Mouse (Mus musculus) lung, embryonic 15.5 days (tissue): ENCODE measurements around the gene Cds2. TPM values are rescaled to one million over a fixed set of nuclear protein-coding genes. Genes with fewer than 3 reads are reported as not detected.
"Not testable (repeated sequence)": the region's sequence is repeated elsewhere in the genome, so short reads cannot be mapped to it uniquely, and the experiment has no call there.

Experiments used
- ATAC-seq: fragments of 200-750 bp; cut with Nextera tagmentation; 2 replicates; pipeline ENCODE4 v1.8.0; 2017; ENCODE audit warnings: moderate number of reproducible peaks, borderline replicate concordance; ENCODE audit not compliant: low FRiP score, low TSS enrichment; ENCODE audit errors: extremely low read depth
- H3K27ac ChIP-seq: fragments of 300-500 bp; sonication (generic); 2 replicates; pipeline ENCODE4 v1.5.1; 2015; ENCODE audit warnings: moderate library complexity, mild to moderate bottlenecking, inconsistent platforms
- H3K27me3 ChIP-seq: fragments of 300-500 bp; sonication (generic); 2 replicates; pipeline ENCODE4 v1.6.1; 2015; ENCODE audit warnings: inconsistent platforms
- H3K36me3 ChIP-seq: fragments of 300-500 bp; sonication (generic); 2 replicates; pipeline ENCODE4 v1.6.1; 2015; ENCODE audit warnings: inconsistent platforms
- H3K4me1 ChIP-seq: fragments of 300-500 bp; sonication (generic); 2 replicates; pipeline ENCODE4 v1.6.1; 2015; ENCODE audit warnings: inconsistent platforms
- H3K4me2 ChIP-seq: fragments of 300-500 bp; sonication (generic); 2 replicates; pipeline ENCODE4 v1.6.1; 2015; ENCODE audit warnings: inconsistent platforms, mild to moderate bottlenecking, moderate library complexity
- H3K4me3 ChIP-seq: fragments of 300-500 bp; sonication (generic); 2 replicates; pipeline ENCODE4 v1.5.1; 2015; ENCODE audit warnings: mild to moderate bottlenecking, inconsistent platforms
- H3K9ac ChIP-seq: fragments of 300-500 bp; sonication (generic); 2 replicates; pipeline ENCODE4 v1.6.1; 2015; ENCODE audit warnings: inconsistent platforms
- H3K9me3 ChIP-seq: fragments of 300-500 bp; sonication (generic); 2 replicates; pipeline ENCODE4 v1.6.1; 2016; ENCODE audit warnings: inconsistent platforms
- WGBS: fragments of 180-500 bp; shearing (Covaris S2); methylation state at CpG from one replicate; pipeline ENCODE4 v1.1.7; 2015; 5-methylcytosine and 5-hydroxymethylcytosine counted together
- polyA plus RNA-seq: library from polyadenylated mRNA; unstranded; fragments of >200 nt; fragmentation: Nextera tagmentation; extraction: Ambion mirVana; gene quantifications from 2 replicates; pipeline ENCODE4 v1.2.1, GENCODE M21; 2015

The Cds2 gene
- 24.4 and 24.6 TPM in 2 replicates for polyA plus RNA-seq

DNA sequence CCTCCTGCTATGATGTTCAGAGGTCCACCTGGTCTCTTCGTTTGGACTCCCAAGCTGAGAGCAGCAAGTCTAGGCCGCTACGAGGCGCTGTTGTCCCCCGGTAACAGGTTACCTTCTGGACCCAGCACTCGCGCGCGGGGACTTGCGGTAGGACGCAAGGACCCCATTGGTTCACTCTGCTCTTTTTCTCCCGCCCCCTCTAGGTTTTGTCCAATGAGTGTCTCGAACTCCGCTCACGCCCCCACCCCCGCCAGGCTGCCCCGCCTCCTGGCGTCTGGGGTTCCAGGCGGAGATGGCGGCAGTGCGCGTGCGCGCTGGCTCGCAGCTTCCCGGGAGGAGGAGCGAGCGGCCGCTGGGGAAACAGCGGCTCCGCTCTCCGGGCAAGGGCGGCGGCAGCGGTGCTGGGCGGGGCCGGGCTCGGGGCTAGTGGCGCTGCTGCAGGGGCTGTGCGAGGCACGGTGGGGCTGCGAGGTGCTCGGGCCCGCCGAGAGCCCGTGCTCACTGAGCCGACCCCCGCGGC lies at the start of gene Cds2:
Cds2 (plus strand) TSS at position 270 of the 520 bp plus-strand sequence.
- WGBS, result 2% methylated on average over 27 of the region's 49 CpGs
- Histone ChIP-seq H3K9ac (peak within 1 kb of the TSS; percentile 97), H3K4me3 (peak within 1 kb of the TSS; percentile 98), H3K4me2 (peak within 1 kb of the TSS; percentile 73), H3K4me1 (peaks cover 15% of the 10 kb centered on the region), H3K36me3 (no peaks in the 10 kb centered on the region), H3K27ac (peak within 1 kb of the TSS; percentile 77), H3K9me3 (no peaks in the 10 kb centered on the region), H3K27me3 (no peaks in the 10 kb centered on the region)
- ATAC-seq, result peak; percentile 100

GRCm38 (mm10) chr2:132221611-132222073 lies 41.3 kb upstream of the Cds2 start:
- H3K27me3 ChIP-seq, result no peaks in the 10 kb centered on the region
- no peak overlapping the region for H3K4me3 ChIP-seq
- no peak overlapping the region for H3K27ac ChIP-seq
- H3K36me3 ChIP-seq, result no peaks in the 10 kb centered on the region
- no peak overlapping the region for H3K9ac ChIP-seq
- 34% methylated on average over 11 of the region's 11 CpGs for WGBS
- H3K4me1 ChIP-seq, result peaks cover 2% of the 10 kb centered on the region; the same call in 1 of the 2 replicates
- no peak overlapping the region for H3K4me2 ChIP-seq
- no peak for ATAC-seq
- H3K9me3 ChIP-seq, result no peaks in the 10 kb centered on the region

- H3K9ac ChIP-seq, result no peak overlapping the region
- no peaks in the 10 kb centered on the region for H3K9me3 ChIP-seq
- no peak for ATAC-seq
- no peaks in the 10 kb centered on the region for H3K27me3 ChIP-seq
- no peak overlapping the region for H3K4me2 ChIP-seq
- 77% methylated on average over 4 of the region's 4 CpGs for WGBS
- no peak overlapping the region for H3K4me3 ChIP-seq
- peaks cover 2% of the 10 kb centered on the region; the same call in 1 of the 2 replicates for H3K4me1 ChIP-seq
- H3K36me3 ChIP-seq, result no peaks in the 10 kb centered on the region
- H3K27ac ChIP-seq, result no peak overlapping the region
Measured at GRCm38 (mm10) chr2:132224359-132224758, 38.6 kb upstream of the Cds2 start.

DNA sequence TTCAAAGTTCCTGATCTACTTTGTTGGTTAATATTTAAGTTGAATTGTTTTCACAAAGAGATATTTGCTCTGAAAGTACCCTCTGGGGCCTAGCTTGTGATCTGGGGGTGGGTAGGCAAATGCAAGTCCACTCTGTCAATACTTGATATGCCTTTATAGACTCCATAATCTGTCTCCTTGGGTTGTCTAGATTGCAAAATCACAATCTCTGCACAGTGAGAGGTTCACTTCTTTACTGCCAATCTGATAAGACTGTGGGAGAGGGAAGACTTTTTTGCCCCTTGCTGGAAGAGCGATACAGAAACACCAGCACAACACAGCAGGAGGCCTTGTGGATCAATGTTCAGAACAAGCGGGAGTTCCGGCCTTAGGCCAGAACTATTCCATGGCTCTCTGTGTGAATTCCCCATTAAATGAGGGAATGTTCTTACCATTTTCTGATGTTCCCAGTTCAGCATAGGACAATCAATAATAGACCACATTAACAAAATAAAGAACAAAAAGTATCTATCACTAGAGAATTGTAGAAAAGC lies 30.5 kb upstream of the Cds2 start:
- ATAC-seq, result no peak
- H3K36me3 ChIP-seq, result no peaks in the 10 kb centered on the region
- H3K27ac ChIP-seq, result no peak overlapping the region
- no peak overlapping the region for H3K4me2 ChIP-seq
- no peaks in the 10 kb centered on the region for H3K4me1 ChIP-seq
- no peaks in the 10 kb centered on the region for H3K27me3 ChIP-seq
- WGBS, result 91% methylated on average over 3 of the region's 3 CpGs
- no peak overlapping the region for H3K4me3 ChIP-seq
- no peak overlapping the region for H3K9ac ChIP-seq
- no peaks in the 10 kb centered on the region for H3K9me3 ChIP-seq

DNA sequence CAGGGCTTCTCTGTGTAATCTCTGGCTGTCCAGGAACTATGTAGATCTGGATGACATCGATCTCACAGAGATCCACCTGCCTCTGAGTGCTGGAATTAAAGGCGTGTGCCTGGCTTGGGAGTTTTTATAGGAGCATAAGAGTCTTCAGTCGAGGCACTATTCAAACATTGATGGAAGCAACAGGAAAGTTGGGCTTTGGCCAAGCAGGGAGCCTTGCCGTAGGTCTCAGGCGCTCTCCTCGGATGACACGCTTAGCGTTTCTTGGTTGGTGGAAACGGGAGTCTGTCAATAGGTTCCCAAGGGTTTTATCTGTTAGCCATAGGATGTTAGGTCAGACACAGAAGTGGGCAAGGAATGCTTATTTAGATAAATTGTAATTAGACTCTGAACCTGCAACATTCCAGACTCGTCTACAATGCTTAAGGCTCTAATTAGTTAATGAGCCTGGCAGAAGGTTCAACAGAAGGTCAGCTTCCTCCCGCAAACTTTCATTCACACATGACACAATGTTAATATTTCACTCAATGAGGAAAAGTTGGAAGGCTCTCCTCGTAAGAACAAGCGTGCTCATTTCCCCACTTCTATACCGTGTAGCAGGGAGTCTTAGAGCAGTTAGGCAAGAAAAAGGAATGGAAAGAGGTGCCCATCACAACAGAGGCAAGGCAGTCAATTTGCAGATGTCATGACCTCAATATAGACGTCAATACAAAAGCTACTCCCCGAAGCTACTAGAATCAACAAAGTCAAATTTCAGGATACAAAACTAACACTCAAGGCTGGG lies 28.8 kb upstream of the Cds2 start:
- H3K4me2 ChIP-seq, result no peak overlapping the region
- H3K27ac ChIP-seq, result no peak overlapping the region
- no peaks in the 10 kb centered on the region for H3K9me3 ChIP-seq
- H3K36me3 ChIP-seq, result no peaks in the 10 kb centered on the region; the same call in 1 of the 2 replicates
- ATAC-seq, result no peak
- H3K4me3 ChIP-seq, result no peak overlapping the region
- no peaks in the 10 kb centered on the region for H3K27me3 ChIP-seq
- WGBS, result 42% methylated on average over 16 of the region's 16 CpGs
- H3K4me1 ChIP-seq, result no peaks in the 10 kb centered on the region
- H3K9ac ChIP-seq, result no peak overlapping the region

DNA sequence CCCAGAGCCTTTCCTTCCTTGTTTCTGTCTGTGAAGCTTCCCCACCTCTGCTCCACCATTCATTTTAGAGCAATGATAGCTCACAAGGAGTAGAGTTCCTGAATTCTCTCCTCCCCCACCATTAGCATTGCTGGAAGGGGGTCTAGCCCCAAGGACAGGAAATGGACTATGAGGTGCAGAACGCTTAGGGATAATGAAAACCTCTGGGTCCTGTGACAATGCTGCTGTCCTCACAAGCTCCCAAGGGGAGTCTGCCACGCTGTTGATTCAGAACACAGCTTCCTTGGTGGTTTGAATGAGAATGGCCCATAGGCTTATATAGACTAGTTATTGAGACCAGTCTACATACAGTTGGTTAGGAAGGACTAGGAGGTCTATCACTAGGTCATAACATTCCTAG lies 27.7 kb upstream of the Cds2 start:
- H3K36me3 ChIP-seq, result no peaks in the 10 kb centered on the region; the same call in 1 of the 2 replicates
- no peak overlapping the region for H3K27ac ChIP-seq
- ATAC-seq, result no peak
- H3K27me3 ChIP-seq, result no peaks in the 10 kb centered on the region
- H3K4me2 ChIP-seq, result no peak overlapping the region
- no peak overlapping the region for H3K4me3 ChIP-seq
- 45% methylated on average over 2 of the region's 2 CpGs for whole genome bisulfite sequencing
- no peak overlapping the region for H3K9ac ChIP-seq
- H3K4me1 ChIP-seq, result no peaks in the 10 kb centered on the region
- H3K9me3 ChIP-seq, result no peaks in the 10 kb centered on the region

- Histone ChIP-seq H3K4me1 (no peaks in the 10 kb centered on the region), H3K36me3 (no peaks in the 10 kb centered on the region; the same call in 1 of the 2 replicates), H3K27me3 (no peaks in the 10 kb centered on the region), H3K9me3 (no peaks in the 10 kb centered on the region), H3K4me3 (no peak overlapping the region), H3K9ac (no peak overlapping the region), H3K27ac (no peak overlapping the region), H3K4me2 (no peak overlapping the region)
- ATAC-seq, result no peak
- 65% methylated on average over 7 of the region's 7 CpGs for WGBS
Measured at GRCm38 (mm10) chr2:132235975-132236374, 27.0 kb upstream of the Cds2 start.

DNA sequence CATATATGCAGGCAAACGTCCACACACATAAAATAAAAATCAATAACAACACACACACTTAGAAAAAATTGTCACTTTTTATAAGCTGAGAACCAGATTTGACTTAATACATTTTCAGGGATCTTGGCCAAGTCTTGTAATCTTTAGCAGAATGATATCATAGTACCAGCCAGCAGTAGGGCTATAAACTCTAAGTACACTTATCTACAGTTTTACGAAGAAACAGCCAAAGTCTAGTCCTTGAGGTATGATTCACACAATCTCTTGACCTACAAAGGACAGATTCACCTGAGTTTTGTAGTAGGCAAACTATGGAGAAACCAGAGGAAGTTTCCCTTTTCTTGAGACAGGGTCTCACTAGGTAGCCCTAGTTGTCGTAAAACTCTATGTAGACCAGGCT lies 23.5 kb upstream of the Cds2 start:
- not testable (repeated sequence) for H3K4me2 ChIP-seq, H3K27ac ChIP-seq, ATAC-seq, H3K4me3 ChIP-seq, H3K9me3 ChIP-seq, H3K27me3 ChIP-seq, H3K4me1 ChIP-seq, H3K9ac ChIP-seq
- 80% methylated on average over 3 of the region's 3 CpGs for WGBS
- H3K36me3 ChIP-seq, result peaks cover 10% of the 10 kb centered on the region

- 25% methylated on average over 10 of the region's 10 CpGs for WGBS
Measured at GRCm38 (mm10) chr2:132240457-132240856, 22.5 kb upstream of the Cds2 start.

DNA sequence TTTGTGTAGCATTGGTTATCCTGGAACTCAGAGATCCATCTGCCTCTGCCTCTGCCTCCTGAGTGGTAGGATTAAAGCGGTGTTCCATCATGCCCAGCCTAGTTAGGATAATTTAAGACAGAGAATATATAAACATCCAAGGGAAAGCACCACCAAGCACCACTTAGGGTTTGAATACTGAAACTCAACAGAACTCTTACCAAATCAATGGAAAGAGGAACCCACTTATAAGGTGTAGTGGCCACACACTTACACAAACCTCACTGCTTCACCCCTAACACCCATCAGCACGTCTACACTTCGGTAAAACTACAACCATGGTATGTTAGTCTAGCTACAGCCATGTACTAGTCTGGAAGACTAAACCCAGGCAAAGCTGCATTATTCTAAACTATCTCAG lies 19.6 kb upstream of the Cds2 start:
- H3K9me3 ChIP-seq, result no peaks in the 10 kb centered on the region
- no peak overlapping the region for H3K27ac ChIP-seq
- no peak overlapping the region for H3K4me3 ChIP-seq
- H3K27me3 ChIP-seq, result no peaks in the 10 kb centered on the region
- H3K4me1 ChIP-seq, result peaks cover 17% of the 10 kb centered on the region
- 94% methylated on average over 3 of the region's 3 CpGs for WGBS
- H3K4me2 ChIP-seq, result no peak overlapping the region
- peaks cover 13% of the 10 kb centered on the region for H3K36me3 ChIP-seq
- no peak for ATAC-seq
- no peak overlapping the region for H3K9ac ChIP-seq

More at GRCm38 (mm10) chr2:132240457-132240856, 22.5 kb upstream of the Cds2 start:
- not testable (repeated sequence) for H3K27me3 ChIP-seq, H3K4me3 ChIP-seq, H3K9ac ChIP-seq, H3K9me3 ChIP-seq, H3K4me2 ChIP-seq, H3K27ac ChIP-seq, ATAC-seq, H3K4me1 ChIP-seq
- H3K36me3 ChIP-seq, result peaks cover 10% of the 10 kb centered on the region

GRCm38 (mm10) chr2:132247539-132248313 lies 15.2 kb upstream of the Cds2 start, which contains the start of gene Tmem230:
Tmem230 (minus strand) TSS chr2:132247807.
- H3K4me2 ChIP-seq, result peak within 1 kb of the TSS; percentile 84
- peaks cover 32% of the 10 kb centered on the region for H3K36me3 ChIP-seq
- peak within 1 kb of the TSS; percentile 86 for H3K27ac ChIP-seq
- H3K9me3 ChIP-seq, result no peaks in the 10 kb centered on the region
- peak; percentile 95 for ATAC-seq
- WGBS, result 4% methylated on average over 49 of the region's 50 CpGs
- no peaks in the 10 kb centered on the region for H3K27me3 ChIP-seq
- H3K9ac ChIP-seq, result peak within 1 kb of the TSS; percentile 73
- peaks cover 41% of the 10 kb centered on the region for H3K4me1 ChIP-seq
- peak within 1 kb of the TSS; percentile 67 for H3K4me3 ChIP-seq
